In the genomic region with DNA sequence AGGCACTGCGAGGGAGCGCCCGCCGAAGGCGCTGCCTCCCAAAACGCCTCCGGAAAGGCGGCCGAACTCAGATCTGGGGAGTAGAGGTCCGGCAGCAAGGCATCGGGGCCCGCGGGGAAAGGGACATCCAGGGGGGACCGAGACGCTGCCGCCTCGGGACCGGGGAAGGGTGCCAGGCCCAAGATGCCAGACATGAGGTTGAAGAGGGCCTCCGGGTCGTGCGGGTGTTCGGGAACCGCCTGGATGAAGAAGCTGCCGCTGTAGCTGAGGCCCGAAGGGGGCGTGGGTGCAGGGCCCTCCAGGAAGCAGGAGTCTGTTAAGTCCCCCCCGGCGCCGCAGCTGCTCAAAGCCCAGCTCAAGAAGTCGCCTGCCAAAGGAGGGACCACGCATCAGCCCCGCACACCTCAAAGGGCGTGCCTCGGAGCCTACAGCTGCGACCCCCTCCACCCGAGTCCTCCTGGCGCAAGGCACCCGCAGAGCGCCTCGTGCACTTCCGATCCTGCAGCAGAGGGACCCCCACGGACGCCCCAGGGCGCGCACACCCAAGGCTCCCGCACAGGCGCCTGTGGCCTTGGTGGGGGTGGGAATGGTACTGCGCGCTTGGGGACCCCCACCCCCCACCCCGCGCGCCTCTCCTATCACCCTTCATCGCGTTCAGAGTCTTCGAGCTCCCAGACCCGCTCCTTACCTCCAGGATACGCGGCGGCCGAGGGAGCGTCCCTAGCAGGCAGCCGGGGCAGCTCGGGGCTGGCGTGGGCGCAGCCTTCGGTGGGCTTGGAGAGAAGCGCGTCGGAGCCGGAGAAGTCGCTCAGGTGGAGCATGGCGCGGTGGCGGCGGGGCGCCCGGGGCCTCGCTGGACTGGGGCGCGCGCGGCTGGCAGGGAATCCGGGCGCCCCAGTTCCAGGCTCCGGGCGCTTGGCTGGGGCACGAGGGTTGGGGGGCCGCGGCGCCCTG, we compare ENCODE assay signal across 8 mouse cellular contexts. TPM values are rescaled to one million over a fixed set of nuclear protein-coding genes. Genes with fewer than 3 reads are reported as not detected.
DNase-seq lines count a peak whose midpoint lies in the region; ATAC-seq and TF ChIP-seq lines count a peak whose summit lies in the region.

No protein-coding gene starts in this region.

- no peaks in the 10 kb centered on the region for H3K36me3 ChIP-seq in forebrain, embryonic 10.5 days (replicated peaks)
- H3K36me3 ChIP-seq in neural tube, embryonic 14.5 days (ENCODE audit: control insufficient read depth, insufficient read depth, low read length), result no peaks in the 10 kb centered on the region

- no peak for TF ChIP-seq CTCF in brain, embryonic 14.5 days (IDR thresholded peaks at IDR 0.05; ENCODE audit: borderline replicate concordance, extremely low read depth, insufficient read depth, insufficient read length)

- peak overlapping the region; percentile 80 for H3K4me2 ChIP-seq in neural tube, embryonic 14.5 days (ENCODE audit: low read depth, low read length)

- H3K9me3 ChIP-seq in forebrain, embryonic 10.5 days, result no peaks in the 10 kb centered on the region
- H3K9me3 ChIP-seq in neural tube, embryonic 14.5 days (ENCODE audit: control insufficient read depth, low read length), result no peaks in the 10 kb centered on the region

- ATAC-seq in neural tube, embryonic 14.5 days (ENCODE audit: low read depth), result peak; percentile 8; the same call in 1 of the 2 replicates

- peaks cover 96% of the 10 kb centered on the region for H3K27me3 ChIP-seq in forebrain, embryonic 10.5 days (ENCODE audit: poor library complexity, severe bottlenecking)
- peaks cover 59% of the 10 kb centered on the region for H3K27me3 ChIP-seq in neural tube, embryonic 14.5 days (ENCODE audit: control insufficient read depth, insufficient read depth, low read length)

- WGBS in forebrain, embryonic 10.5 days, result under 1% methylated on average over 90 of the region's 90 CpGs
- WGBS in neural tube, embryonic 14.5 days, result 1% methylated on average over 87 of the region's 90 CpGs

- peak overlapping the region; percentile 57 for H3K4me3 ChIP-seq in forebrain, embryonic 10.5 days
- peak overlapping the region; percentile 39 for H3K4me3 ChIP-seq in neural tube, embryonic 14.5 days (ENCODE audit: low read depth, low read length)

- DNase-seq in kidney, postnatal 10 days, result peak; percentile 10
- no peak for DNase-seq in kidney, postnatal 36 days
- DNase-seq in brain, embryonic 14.5 days (ENCODE audit: low read depth), result peak; percentile 14
- DNase-seq in forebrain, embryonic 10.5 days (ENCODE audit: extremely low spot score, low spot score), result peak; percentile 27
- peak; percentile 40 to 55 for DNase-seq in left cerebral cortex, postnatal 25 days (ENCODE audit: low spot score in 2 of 2)
- no peak for DNase-seq in yolk sac, embryonic 10.5 days (ENCODE audit: low spot score)
- DNase-seq in kidney, adult 8-10 months, result no peak

- H3K4me1 ChIP-seq in forebrain, embryonic 10.5 days, result peaks cover 30% of the 10 kb centered on the region
- H3K4me1 ChIP-seq in neural tube, embryonic 14.5 days (ENCODE audit: control insufficient read depth, insufficient read depth, low read length), result peaks cover 14% of the 10 kb centered on the region

- H3K27ac ChIP-seq in forebrain, embryonic 10.5 days, result no peak overlapping the region
- no peak overlapping the region for H3K27ac ChIP-seq in neural tube, embryonic 14.5 days (ENCODE audit: low read depth, low read length)

- no peak for TF ChIP-seq POLR2A in brain, embryonic 14.5 days (IDR thresholded peaks at IDR 0.05; ENCODE audit: borderline replicate concordance, extremely low read depth, insufficient read depth, insufficient read length, poor library complexity, severe bottlenecking)

- intact Hi-C loops in left cerebral cortex, postnatal 25 days (cut with DNase I), result loop anchor here (2.0 to 5.0 kb wide), 4 partner anchors 32 to 74 kb away; partner anchors contain the start of gene Alms1

- H3K9ac ChIP-seq in neural tube, embryonic 14.5 days (replicated peaks; ENCODE audit: low read depth, low read length), result peak overlapping the region; percentile 34; the same call in 1 of the 2 replicates

RNA-seq across cellular contexts. Expression of gene Egr4, which starts 0.5 kb away (rescaled TPM):
- polyA plus RNA-seq in brain, embryonic 14.5 days (2012; rRNA removed), result 0.05 and 0.10 TPM in 2 replicates
- polyA plus RNA-seq in forebrain, embryonic 10.5 days (2016; fragmentation: Nextera tagmentation; extraction: Ambion mirVana), result not detected in 2 replicates
- 10 to 100 TPM; 52.8 to 54.4 TPM for total RNA-seq in left cerebral cortex, postnatal 25 days (2021)
- not detected in 2 replicates for polyA plus RNA-seq in neural tube, embryonic 14.5 days (2014; fragmentation: Nextera tagmentation; extraction: Ambion mirVana)

RNA-seq across cellular contexts. Expression of gene Fbxo41, which starts 10.1 kb away (rescaled TPM):
- 17.7 and 24.5 TPM in 2 replicates for polyA plus RNA-seq in brain, embryonic 14.5 days (2012; rRNA removed)
- 0.48 and 0.64 TPM in 2 replicates for polyA plus RNA-seq in forebrain, embryonic 10.5 days (2016; fragmentation: Nextera tagmentation; extraction: Ambion mirVana)
- total RNA-seq in left cerebral cortex, postnatal 25 days (2021), result 100 to 1,000 TPM; 109 to 112 TPM
- polyA plus RNA-seq in neural tube, embryonic 14.5 days (2014; fragmentation: Nextera tagmentation; extraction: Ambion mirVana), result 9.9 and 10.0 TPM in 2 replicates

Comparison
In these comparisons a context has a peak if more than half of its experiments do, and no peak if none do; other contexts are left out.
1. DNase-seq: peak in kidney, postnatal 10 days (single experiment), brain, embryonic 14.5 days (single experiment), forebrain, embryonic 10.5 days (single experiment) and left cerebral cortex, postnatal 25 days (2 of 2); none in kidney, postnatal 36 days (0 of 2), yolk sac, embryonic 10.5 days (single experiment) and kidney, adult 8-10 months (0 of 2).